Mouse (Mus musculus) retina, postnatal 1 day (tissue): ENCODE results near the gene Gins3.
"Not testable (repeated sequence)": the region's sequence is repeated elsewhere in the genome, so short reads cannot be mapped to it uniquely, and the experiment has no call there.

ENCODE experiments used
- DNase-seq: peaks from one replicate; pipeline ENCODE4 v3.0.0-alpha.2; 2012

Gene Gins3

DNA sequence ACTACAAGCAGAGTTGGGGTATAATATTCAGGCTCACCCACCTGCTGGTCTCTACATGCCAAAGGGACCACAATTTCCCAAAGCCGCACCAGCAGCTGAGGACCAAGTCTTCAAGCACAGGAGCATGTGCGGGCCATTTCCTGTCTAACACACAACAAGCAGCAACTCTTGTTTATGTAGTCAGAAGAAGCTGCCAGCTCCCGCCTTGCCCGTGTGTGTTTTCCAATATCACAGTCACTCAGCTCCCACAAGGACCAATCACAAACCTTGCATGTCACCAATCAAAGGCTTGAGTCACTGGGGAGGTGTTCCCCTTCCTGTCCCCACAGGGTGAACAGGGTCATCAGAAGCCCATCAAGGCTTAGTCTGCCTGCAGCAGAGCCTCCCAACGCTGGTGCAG lies 20.1 kb downstream of the Gins3 start:
- no peak for DNase-seq

DNA sequence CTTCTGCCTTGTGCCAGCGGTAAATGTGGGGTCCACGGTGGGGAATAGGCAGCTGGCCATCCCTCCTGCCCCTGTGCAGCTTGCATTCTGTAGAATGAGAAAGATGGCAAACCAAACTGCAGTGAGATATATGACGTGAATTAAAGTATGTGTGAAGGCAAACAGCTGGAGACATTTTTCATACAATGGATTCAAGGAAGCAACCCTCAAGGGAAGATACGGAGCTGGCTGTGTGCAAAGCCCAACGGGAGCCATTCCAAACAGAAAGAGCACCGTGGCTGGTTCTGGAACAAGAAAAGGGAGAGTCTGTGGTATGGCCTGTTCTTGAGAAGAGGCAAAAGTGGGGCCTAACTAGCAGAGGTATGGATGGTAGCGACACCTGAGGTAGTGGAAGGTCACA lies 22.6 kb downstream of the Gins3 start:
- no peak for DNase-seq

DNA sequence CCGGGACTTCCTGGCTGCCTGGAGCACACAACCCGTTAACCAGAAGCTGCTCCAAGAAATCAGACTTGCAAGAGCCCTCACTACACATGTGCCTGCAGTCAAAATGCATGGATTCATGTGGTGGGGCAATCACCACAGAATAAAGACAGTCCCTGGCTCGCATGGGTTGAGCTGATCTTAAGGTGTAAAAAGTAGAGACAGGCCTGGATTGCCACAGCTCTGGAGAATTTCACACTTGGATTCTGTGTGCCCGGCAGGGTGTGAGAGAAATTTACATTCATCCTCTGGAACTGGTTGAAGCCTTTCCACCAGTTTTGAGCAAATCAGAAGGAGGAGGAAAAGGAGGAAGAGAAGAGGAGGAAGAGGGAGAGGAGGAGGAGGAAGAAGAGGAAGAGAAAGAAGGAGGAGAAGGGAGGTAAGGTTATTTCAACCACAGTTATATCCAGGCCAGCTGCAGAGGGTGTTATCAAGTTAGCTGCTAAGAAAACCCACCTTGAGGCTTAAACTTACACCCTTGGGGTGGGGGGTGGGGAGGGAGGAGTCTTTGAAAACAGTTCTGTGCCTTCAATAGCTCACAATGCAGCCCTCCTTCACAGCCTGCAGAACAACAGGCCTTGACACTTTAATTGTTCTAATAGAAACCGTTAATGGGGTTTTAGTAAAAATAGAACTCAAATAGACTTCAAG lies 23.2 kb downstream of the Gins3 start:
- no peak for DNase-seq

DNA sequence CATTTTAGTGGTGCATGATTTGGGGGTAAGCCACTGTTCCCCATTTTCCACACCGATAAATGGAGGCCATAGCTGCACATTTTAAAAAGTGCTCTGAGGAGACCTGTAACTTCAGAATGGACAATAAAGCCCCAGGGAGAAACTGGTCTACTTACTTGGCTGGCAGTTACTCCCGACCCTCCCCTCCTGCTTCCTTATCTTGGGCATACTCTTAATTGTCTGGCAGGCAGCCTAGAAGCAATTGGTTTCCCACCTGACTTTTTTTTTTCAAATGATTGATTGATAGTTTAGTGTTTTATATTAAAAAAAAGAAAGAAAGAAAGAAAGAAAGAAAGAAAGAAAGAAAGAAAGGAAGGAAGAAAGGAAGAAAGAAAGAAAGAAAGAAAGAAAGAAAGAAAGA lies 24.3 kb downstream of the Gins3 start:
- no peak for DNase-seq

DNA sequence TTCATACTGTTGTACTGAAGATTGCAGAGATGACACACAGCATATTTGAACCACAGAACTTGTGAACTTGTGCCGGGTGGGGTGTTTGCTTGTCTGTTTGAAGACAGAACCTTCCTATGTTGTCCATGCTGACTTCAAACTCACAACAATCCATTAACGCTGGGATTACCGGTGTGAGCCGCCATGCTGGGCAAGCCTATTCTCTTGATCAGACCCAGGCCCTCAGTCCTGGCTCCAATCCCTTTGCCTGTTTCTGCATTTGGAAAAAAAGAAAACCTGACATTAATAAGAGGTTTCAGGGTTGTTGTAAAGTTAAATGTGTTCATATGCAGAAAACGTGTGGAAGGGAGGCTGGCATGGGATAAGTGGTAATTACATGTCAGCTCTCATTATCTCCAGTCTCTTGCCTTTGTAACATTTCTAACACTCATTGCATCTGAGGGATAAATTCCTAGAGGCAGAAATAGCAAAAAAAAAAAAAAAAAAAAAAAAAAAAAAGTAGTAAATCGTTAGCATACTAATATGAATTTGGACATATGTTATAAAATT lies 27.2 kb downstream of the Gins3 start:
- DNase-seq, result peak; percentile 40

DNA sequence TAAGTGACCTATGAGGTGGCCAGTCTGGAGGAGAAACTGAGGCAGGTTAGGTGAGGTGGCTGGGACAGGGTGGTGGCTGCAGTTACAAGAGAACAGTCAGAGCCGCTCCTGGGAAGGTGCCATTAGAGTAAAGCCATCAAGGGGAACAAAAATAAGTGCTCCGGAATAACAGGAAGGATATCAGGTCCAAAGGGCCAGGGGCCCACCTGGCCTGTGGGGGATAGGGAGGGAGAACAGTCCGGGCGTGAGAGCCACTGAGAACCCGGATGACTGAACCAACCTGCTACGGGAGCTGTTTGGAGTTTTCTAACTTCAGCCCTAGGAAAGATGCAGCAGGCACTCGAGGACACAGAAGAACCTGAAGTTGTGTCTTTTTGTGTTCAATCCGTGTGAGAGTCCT lies 27.8 kb downstream of the Gins3 start:
- DNase-seq, result no peak

DNA sequence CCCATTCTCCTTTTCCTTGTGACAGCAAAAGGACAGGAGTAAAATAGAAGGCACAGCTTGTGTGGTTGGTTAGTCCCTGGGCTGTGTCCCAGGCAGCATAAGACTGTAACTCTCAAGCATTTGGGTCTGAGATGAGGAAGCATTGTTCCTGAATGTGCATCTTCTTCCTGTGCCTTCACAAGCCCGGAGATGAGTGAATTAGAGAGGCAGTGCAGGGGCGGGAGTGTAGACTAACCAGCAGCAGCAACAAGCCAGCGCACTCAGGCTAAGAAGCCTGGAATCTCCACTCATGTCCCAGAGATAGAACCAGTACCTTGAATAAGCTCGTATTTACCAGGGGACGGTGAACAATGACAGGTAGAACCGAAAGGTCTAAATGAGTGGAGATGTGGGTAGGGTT lies 28.3 kb downstream of the Gins3 start:
- no peak for DNase-seq

DNA sequence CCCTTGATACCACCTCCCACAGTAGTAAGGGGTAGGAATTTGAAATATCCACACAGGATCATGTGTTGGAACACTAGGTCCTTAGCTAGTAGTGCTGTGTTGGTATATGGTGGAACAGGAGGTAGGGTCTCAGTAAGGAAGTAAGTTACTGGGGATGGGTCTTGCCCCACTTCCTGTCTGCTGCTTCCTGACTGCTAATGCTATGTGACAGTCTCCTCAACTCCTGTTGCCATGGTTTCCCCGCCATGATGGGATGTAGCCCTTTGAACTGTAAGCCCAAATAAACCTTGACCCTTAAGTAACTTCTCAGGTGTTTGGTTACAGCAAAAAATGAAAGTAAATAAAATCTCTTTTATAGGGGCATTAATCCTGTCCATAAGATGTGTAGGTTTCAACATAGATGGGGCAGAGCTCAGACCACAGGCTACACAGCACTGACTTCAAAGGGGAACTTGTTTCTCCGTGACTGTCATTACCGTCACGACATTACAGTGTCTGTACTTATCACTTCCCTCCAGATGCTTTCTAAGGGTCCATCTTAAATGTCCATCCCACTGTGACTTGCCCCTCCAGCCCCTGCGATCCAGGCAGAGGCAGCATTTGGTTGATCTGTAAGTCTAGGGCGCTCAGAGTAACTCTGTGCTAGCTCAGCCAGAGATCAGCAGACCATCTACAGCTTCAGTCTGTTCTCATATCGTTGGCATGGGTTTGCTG lies 29.8 kb downstream of the Gins3 start:
- DNase-seq, result no peak

DNA sequence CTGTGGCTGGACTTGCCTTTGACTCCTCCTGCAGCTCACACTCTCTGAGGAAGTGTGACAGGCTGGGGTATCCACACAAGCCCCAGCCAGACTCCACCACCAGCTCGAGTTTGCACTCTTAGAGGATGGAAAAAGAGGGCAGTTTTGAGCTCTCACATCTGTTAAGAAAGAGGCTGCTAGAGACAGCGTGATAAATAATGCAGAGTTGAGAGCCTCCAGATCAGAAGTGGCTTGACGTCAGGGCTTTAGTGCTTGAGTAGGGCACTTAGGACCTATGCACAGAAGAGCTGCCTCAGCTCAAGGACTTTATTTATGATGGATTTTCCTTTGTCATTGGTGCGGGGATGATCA lies 30.3 kb downstream of the Gins3 start:
- peak; percentile 47 for DNase-seq

DNA sequence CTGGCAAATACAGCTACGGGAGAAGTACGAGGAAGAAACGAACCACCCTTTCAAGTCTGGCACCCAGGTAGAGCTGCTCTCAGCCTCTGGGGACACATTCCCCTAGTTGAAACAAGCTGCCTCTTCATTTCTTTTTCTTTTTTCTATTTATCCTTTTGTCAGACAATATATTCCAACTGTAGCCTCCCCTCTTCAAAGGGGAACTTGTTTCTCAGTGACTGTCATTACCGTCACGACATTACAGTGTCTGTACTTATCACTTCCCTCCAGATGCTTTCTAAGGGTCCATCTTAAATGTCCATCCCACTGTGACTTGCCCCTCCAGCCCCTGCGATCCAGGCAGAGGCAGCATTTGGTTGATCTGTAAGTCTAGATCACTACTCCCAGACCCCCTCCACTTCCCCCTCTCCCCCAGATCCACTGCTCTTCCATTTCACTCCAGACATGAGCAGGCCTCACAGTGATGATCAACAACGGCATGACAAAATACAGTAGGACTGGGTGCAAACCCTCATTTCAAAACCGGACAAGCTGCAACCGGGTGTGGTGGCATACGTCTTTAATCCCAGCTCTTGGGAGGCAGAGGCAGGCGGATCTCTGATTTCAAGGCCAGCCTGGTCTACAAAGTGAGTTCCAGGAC lies 32.7 kb downstream of the Gins3 start:
- not testable (repeated sequence) for DNase-seq

DNA sequence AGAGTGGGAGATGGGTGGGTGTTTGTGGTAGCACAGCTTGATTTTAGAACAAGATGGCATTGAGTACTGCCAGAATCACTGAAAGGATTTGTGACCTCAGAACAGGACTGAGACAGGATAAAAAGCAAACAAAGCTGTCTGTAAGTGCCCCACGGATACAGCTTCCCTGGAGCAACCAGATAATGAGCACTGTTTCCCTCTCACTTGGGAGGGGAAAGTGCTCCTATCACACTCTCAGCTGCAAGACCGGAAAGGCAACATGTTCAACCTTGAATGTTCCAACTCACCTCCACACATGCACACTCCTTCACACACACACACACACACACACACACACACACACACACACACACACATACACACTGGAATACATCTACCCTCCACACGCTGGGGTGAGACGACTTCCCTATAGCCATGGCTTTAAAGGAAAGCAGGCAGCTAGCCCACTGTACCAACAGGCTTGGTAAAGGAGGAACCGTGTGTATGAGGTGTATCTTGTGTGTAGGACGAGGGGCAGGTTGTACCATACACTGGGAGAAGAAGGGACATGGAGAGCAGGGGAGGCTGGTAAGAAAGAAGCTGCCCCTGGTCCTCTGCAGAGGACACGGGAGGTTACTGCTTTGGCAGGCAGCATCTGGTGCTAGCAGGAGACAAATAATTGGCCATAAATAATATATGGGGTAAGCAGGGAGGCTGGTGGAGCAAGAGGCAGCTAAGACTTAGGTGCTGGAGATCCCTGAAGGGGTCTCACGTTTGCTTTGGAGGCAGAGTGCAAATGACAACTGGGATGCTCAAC lies 35.1 kb downstream of the Gins3 start:
- no peak for DNase-seq

DNA sequence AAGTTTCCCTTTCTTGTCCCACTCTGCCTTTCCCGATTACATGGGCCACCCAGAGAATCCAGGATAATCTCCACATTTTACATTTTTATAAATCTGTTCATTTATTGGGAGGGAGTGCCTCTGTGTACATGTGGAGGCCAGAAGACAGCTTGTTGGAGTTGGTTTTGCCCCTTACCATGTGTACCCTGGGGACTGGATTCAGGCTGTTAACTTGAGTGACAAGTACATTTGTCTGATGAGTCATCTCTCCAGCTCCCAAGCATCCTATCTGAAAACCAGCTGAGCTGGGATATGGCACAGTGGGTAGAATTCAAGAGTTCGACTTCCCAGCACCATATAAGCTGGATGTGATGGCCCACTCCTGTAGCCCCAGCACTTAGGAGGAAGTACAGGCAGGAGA lies 36.7 kb downstream of the Gins3 start:
- DNase-seq, result no peak

DNA sequence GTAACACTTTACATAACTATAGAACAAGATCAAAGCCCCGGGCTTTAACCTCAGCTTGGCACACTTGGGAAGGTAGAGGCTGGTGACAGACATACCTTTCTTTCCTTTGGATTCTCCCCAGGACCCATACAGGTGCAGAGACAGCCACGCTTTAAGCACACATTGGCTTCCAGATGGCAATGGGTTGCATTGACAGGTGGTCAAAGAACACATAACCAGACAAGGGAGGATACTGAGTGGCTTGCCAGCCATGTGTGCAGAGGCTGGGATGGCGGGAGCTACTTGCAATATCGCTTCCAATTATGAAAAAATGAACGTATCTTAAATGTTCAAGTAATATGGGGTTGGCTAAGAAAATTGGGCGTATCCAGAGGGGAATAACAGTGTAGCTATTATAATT lies 38.6 kb downstream of the Gins3 start:
- DNase-seq, result no peak

DNA sequence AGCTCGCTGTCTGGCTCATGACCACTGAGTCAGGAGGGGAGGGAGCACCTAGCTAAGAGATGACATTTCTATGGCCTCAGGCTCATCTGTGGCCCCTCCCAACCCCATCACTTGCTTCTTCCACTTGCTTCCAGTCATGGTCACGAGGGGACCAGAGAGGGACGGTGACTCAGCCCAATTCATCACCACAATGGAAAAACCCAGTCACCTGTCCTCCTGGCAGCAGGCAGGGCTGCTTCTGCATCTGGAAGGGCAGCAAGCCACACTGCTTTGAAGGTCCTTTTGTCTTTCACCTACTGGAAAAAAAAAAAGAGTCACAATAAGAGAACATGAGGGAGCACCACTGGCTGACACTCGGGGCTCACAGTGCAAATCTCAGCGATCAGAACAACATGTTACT lies 39.6 kb downstream of the Gins3 start:
- DNase-seq, result no peak

DNA sequence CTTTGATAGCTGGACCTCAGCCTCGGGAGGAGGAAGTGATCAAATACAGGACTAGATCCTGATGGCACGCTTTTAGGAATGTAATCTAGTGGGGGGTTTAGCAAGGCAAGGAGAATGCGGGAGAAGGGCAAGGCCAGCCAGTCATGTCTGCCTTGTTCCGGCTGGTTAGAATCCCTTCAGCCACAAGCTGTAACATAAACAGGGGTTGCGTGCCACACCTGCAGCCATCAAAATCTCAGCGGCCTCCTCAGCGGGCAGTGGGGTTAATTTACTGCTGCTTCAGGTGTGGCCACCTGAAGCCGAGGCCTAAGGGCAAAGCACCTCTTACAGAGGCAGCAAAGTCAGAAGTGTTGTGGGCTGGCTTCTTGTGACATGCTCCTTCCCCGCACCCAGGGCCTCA lies 43.4 kb downstream of the Gins3 start, which contains the start of gene Ndrg4:
Gene Ndrg4, plus strand, starts transcription at position 350 of the 400 bp plus-strand sequence.
- DNase-seq, result no peak

DNA sequence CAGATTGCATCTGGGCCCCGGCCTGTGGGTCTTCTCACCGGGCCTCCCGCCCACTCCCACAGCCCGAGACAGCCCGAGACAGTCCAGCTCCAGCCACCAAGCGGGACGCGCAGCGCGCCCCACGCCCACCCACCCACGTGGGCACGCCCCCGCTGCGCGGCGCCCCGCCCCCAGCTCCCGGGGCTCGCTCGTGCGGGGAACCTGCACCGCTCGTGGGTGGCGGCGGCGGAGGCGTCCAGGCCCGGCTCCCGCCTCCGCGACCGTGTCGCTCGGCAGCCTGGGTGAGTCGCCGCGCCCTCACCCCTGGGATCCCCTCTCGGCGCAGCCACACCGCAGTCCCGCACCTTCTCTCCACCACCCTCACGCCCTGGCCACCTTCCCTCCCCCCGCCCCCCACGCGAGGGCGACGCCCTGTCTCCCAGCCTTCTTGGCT lies 44.4 kb downstream of the Gins3 start:
- peak; percentile 66 for DNase-seq

DNA sequence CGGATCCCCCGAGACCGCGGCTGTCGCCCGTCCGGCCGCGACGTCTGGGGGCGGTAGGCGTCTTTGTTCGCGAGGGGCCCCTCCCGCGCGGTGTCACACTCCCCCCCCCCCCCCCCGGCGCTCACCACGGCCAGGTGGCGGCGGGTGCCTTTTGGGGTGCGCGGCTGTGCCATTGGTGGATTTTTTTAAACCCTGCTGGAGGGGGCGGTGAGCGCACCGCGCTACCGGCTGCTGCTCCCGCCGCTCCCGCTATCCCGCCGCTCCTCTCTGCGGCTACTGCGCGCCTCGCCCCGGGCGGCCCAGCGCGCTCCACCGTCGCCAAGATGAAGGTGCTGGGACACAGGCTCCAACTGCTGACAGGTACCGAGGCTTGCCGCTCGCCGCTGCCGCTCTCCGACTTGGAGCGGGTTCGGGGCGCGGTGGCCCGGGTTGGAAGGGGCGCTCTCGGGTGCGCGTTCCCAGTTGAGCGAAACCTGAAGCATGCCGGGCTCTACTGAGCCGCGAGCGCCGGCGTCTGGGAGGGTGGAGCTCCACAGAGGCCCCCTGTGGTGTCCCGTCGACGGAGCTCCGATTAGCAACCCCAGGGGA lies 44.9 kb downstream of the Gins3 start:
- peak; percentile 55 for DNase-seq

DNA sequence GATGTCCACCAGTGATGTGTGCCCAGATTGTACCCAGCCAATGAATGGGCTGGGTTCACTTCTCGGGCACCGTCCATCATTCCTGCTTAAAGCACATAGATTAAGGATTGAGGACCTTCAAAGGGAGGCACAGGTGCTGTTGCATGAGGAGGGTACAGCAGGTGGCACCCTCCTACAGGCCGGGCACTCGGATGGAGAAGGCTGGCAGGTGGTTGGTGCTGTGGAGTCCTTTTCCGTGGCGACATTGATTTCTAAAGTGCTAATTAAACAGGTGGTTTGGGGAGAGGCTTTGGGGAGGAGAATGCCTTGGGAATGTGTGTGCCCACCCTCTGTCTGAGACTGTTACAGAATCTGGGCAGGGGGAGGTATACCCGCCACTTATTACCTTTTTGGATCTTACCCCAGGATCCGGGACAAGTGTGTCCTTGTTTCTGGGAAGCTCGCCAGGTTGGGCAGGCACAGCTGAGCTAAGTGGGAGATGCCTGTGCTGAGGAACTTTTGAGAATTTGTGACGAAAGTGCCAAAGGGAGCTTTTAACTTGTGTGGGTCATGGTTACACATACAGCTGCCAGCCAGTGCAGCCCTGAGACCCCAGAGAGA lies 54.9 kb downstream of the Gins3 start:
- DNase-seq, result no peak

DNA sequence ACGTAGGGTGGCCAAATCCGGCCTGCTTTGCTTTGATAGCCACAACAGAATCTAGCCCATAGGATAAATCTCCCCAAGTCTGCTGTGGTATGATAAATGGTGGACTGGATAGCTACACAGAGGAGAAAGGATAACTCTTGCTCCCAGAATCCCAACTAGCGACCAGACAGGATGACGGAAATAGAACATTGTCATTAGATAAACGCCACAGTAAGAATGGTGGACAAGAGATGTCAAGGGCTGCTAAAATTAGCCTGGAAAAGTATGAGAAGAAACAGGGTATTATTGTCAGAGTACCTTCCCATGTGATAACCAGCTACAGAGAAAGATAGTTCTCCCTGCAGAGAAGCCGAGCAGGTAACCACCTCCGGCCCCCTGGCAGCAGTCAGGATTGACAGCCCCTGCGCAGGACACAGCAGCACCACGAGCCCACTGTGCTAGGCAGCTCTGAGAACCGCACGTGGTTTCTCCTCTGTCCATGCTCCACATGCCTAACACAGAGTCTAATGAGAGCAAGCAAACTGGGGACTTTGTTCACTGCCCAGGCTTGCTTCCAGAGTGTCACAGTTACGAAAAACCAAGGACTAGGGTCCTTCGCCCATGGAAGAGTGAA lies 57.8 kb downstream of the Gins3 start:
- DNase-seq, result no peak

DNA sequence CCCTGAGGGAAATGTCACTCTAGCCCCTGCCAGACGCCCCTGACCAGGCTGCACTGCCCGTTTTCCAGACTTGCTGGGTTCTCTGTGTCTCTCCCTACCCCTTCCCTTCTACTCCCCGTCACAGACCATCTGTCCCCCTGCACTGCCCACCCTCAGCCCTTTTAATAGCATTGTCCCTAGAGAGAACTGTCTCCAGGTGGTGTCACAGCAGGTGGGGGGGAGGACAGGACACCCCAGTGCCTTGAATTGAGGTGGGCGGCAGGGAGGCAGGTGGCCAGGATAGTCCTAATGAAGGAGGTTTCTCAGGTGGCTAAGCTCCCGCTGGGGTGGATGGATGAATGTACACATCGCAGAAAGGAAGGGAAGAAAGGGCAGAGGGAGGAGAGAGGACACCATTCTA lies 61.4 kb downstream of the Gins3 start:
- no peak for DNase-seq
